Mouse (Mus musculus): Measurements from ENCODE around the gene Cfap43. TPM values are rescaled to one million over a fixed set of nuclear protein-coding genes. Genes with fewer than 3 reads are reported as not detected.
A peak's percentile ranks its signal among the peaks of the same experiment; 100 is the strongest.

Gene Cfap43
- total RNA-seq (2012; rRNA removed) = 1.5 and 1.7 TPM in 2 replicates

DNA sequence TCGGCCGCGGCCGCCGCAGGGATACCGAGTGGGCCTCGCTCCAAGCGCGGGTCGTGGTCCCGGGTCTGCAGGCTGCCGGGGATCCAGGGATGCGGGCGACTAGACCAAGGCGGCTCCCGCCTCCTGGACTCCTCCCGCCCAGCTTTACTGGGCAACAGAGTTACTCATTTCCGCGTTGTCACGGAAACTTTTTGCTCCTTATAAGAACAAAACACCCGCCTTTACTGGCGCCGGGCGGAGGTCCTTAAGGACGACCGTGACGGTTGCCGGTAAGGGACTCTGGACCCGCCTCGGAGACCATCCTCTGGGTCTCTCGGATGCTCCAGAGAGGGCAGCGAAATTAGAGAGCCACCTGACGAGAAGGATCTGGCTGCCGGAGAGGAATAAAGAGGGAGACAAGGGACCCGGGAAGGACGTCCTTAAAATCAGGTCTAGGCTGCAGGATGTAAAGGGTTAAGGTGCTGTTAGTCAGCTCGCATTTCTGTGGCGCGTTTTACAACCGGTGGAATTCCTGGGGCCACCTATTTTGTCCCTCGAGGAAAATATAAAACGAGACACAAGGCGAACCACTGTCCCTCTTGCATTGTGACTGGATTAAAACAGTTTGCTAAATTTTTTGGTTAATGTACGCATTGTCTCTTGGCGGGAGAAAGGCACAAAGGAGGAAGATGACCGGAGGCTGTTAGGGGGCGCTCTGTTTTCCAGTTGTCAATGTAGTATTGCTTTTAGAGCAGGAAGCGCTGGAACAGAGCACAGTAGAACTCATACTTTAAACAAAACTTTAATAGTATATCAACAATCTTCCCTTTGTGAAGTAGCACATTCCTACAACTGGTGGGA lies at the start of gene Cfap43, which contains the start of gene Itprip:
Gene Cfap43 (minus strand): TSS at position 162 of the 840 bp plus-strand sequence.
Gene Itprip (minus strand): TSS at position 174 of the 840 bp plus-strand sequence.
- no peaks in the 10 kb centered on the region; a peak in 1 of 4 replicates for H3K4me1 ChIP-seq (ENCODE audit: control insufficient read depth in 2 of 2, insufficient read depth in 2 of 2, low read length in 2 of 2, poor library complexity in 1 of 2)
- peak within 1 kb of the TSS; percentile 66 for H3K9ac ChIP-seq (ENCODE audit: insufficient read depth, low read depth, low read length, poor library complexity, severe bottlenecking)
- no peaks in the 10 kb centered on the region for H3K36me3 ChIP-seq (ENCODE audit: control insufficient read depth, insufficient read depth, low read length, poor library complexity, severe bottlenecking)
- in situ Hi-C loops (cut with MboI; ENCODE audit: low sequenced_read_pairs in 2 of 2, unreplicated experiment in 2 of 2) = no loop called here
- H3K4me3 ChIP-seq (ENCODE audit: insufficient read depth in 1 of 2, low read depth in 1 of 2, low read length in 2 of 2, poor library complexity in 1 of 2, severe bottlenecking in 1 of 2) = peak within 1 kb of the TSS; percentile 77 to 86
- no peak for TF ChIP-seq CHD2 (IDR thresholded peaks at IDR 0.05; ENCODE audit: low read depth, low read length)
- TF ChIP-seq ZC3H11A (IDR thresholded peaks at IDR 0.05; ENCODE audit: borderline replicate concordance, low read depth, low read length) = no peak
- TF ChIP-seq ZNF384 (IDR thresholded peaks at IDR 0.05; ENCODE audit: low read depth, low read length) = no peak
- TF ChIP-seq HCFC1 (IDR thresholded peaks at IDR 0.05; ENCODE audit: borderline replicate concordance, insufficient read depth, low read length) = no peak
- TF ChIP-seq MAFK (IDR thresholded peaks at IDR 0.05; ENCODE audit: insufficient read depth, low read depth, low read length) = no peak
- H3K27ac ChIP-seq (ENCODE audit: insufficient read depth, low read depth, low read length, poor library complexity, severe bottlenecking) = no peak within 1 kb of the TSS
- DNase-seq (ENCODE audit: low read depth, low spot score) = peak; percentile 46
- H3K9me3 ChIP-seq (ENCODE audit: control insufficient read depth, insufficient read depth, low read depth, low read length) = no peaks in the 10 kb centered on the region

DNA sequence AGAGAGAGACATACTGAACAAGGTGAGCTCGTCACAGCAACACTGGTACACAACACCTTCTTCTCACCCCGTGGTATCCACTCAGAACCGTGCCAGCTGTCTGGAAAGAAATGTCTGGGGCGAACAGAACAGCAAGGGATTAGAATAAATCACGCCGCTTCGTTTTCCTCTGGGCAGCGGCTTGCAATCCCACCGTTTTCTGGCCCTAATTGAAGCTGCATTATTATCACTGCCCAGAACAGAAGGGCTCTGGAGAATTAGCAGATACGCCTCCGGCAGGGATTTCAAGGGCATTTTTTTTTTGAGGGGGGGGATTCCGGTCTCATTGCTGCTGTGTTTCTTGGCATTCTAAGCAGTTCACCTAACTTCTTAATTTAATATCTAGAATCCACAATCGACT lies 39.1 kb upstream of the Cfap43 start:
- no peak overlapping the region for H3K9ac ChIP-seq (ENCODE audit: insufficient read depth, low read depth, low read length, poor library complexity, severe bottlenecking)
- no peaks in the 10 kb centered on the region for H3K4me1 ChIP-seq (ENCODE audit: control insufficient read depth in 2 of 2, insufficient read depth in 2 of 2, low read length in 2 of 2, poor library complexity in 1 of 2)
- H3K9me3 ChIP-seq (ENCODE audit: control insufficient read depth, insufficient read depth, low read depth, low read length) = no peaks in the 10 kb centered on the region
- H3K27ac ChIP-seq (ENCODE audit: insufficient read depth, low read depth, low read length, poor library complexity, severe bottlenecking) = no peak overlapping the region
- no peaks in the 10 kb centered on the region for H3K36me3 ChIP-seq (ENCODE audit: control insufficient read depth, insufficient read depth, low read length, poor library complexity, severe bottlenecking)
- in situ Hi-C loops (cut with MboI; ENCODE audit: low sequenced_read_pairs in 2 of 2, unreplicated experiment in 2 of 2) = no loop called here
- TF ChIP-seq MAFK (IDR thresholded peaks at IDR 0.05; ENCODE audit: insufficient read depth, low read depth, low read length) (no peak), CHD2 (IDR thresholded peaks at IDR 0.05; ENCODE audit: low read depth, low read length) (no peak)
- no peak overlapping the region for H3K4me3 ChIP-seq (ENCODE audit: insufficient read depth in 1 of 2, low read depth in 1 of 2, low read length in 2 of 2, poor library complexity in 1 of 2, severe bottlenecking in 1 of 2)
- no peak for DNase-seq (ENCODE audit: low read depth, low spot score)

DNA sequence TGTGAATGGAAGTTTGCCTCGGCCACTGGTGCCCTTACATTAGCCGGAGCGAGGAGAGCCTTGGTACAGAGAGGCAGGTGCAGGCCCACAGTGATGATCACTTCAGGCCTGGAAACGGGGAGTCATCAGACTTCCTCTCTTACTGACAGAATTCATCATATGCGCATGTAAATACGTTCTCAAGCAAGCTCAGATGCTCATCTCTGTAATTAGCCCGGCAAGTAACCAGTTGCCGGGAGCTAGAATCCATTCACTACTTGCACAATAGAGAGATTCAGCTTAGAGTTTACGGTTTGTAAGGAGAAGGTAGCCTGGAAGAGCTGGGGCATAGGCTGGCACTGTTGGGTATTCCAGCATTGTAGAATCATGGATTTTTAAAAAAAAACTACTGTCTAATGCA lies 34.1 kb upstream of the Cfap43 start:
- no peak overlapping the region for H3K27ac ChIP-seq (ENCODE audit: insufficient read depth, low read depth, low read length, poor library complexity, severe bottlenecking)
- DNase-seq (ENCODE audit: low read depth, low spot score) = no peak
- no peak overlapping the region for H3K9ac ChIP-seq (ENCODE audit: insufficient read depth, low read depth, low read length, poor library complexity, severe bottlenecking)
- in situ Hi-C loops (cut with MboI; ENCODE audit: low sequenced_read_pairs in 2 of 2, unreplicated experiment in 2 of 2) = no loop called here
- no peak for TF ChIP-seq CHD2 (IDR thresholded peaks at IDR 0.05; ENCODE audit: low read depth, low read length)
- TF ChIP-seq HCFC1 (IDR thresholded peaks at IDR 0.05; ENCODE audit: borderline replicate concordance, insufficient read depth, low read length) = no peak
- TF ChIP-seq ZC3H11A (IDR thresholded peaks at IDR 0.05; ENCODE audit: borderline replicate concordance, low read depth, low read length) = no peak
- no peak for TF ChIP-seq ZNF384 (IDR thresholded peaks at IDR 0.05; ENCODE audit: low read depth, low read length)
- TF ChIP-seq MAFK (IDR thresholded peaks at IDR 0.05; ENCODE audit: insufficient read depth, low read depth, low read length) = no peak
- no peaks in the 10 kb centered on the region for H3K4me1 ChIP-seq (ENCODE audit: control insufficient read depth in 2 of 2, insufficient read depth in 2 of 2, low read length in 2 of 2, poor library complexity in 1 of 2)
- H3K4me3 ChIP-seq (ENCODE audit: insufficient read depth in 1 of 2, low read depth in 1 of 2, low read length in 2 of 2, poor library complexity in 1 of 2, severe bottlenecking in 1 of 2) = no peak overlapping the region
- H3K36me3 ChIP-seq (ENCODE audit: control insufficient read depth, insufficient read depth, low read length, poor library complexity, severe bottlenecking) = no peaks in the 10 kb centered on the region
- no peaks in the 10 kb centered on the region for H3K9me3 ChIP-seq (ENCODE audit: control insufficient read depth, insufficient read depth, low read depth, low read length)

DNA sequence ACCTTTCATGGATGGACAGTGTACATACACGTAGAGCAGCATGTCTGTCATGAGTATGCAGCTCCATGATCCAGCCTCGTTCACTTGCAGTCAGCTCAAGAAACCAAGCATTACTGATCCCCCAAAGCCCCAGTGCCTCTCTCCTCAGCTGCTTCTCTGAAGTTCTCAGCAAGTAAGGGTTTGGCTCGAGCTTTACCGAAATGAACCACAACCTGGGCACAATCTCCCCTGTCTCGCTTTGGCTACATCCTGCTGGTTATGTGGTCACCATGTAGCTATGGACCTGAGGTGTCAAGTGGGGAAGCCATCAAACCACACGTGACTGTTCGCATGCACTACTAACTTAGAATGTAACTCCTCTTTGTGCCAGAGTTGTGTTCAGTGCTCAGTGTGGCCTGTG lies 31.9 kb upstream of the Cfap43 start:
- Histone ChIP-seq H3K9ac (ENCODE audit: insufficient read depth, low read depth, low read length, poor library complexity, severe bottlenecking) (no peak overlapping the region), H3K4me3 (ENCODE audit: insufficient read depth in 1 of 2, low read depth in 1 of 2, low read length in 2 of 2, poor library complexity in 1 of 2, severe bottlenecking in 1 of 2) (no peak overlapping the region), H3K4me1 (ENCODE audit: control insufficient read depth in 2 of 2, insufficient read depth in 2 of 2, low read length in 2 of 2, poor library complexity in 1 of 2) (no peaks in the 10 kb centered on the region), H3K27ac (ENCODE audit: insufficient read depth, low read depth, low read length, poor library complexity, severe bottlenecking) (no peak overlapping the region), H3K36me3 (ENCODE audit: control insufficient read depth, insufficient read depth, low read length, poor library complexity, severe bottlenecking) (no peaks in the 10 kb centered on the region), H3K9me3 (ENCODE audit: control insufficient read depth, insufficient read depth, low read depth, low read length) (no peaks in the 10 kb centered on the region)
- in situ Hi-C loops (cut with MboI; ENCODE audit: low sequenced_read_pairs in 2 of 2, unreplicated experiment in 2 of 2) = no loop called here
- TF ChIP-seq ZNF384 (IDR thresholded peaks at IDR 0.05; ENCODE audit: low read depth, low read length) (no peak), CHD2 (IDR thresholded peaks at IDR 0.05; ENCODE audit: low read depth, low read length) (no peak), HCFC1 (IDR thresholded peaks at IDR 0.05; ENCODE audit: borderline replicate concordance, insufficient read depth, low read length) (no peak), MAFK (IDR thresholded peaks at IDR 0.05; ENCODE audit: insufficient read depth, low read depth, low read length) (no peak), ZC3H11A (IDR thresholded peaks at IDR 0.05; ENCODE audit: borderline replicate concordance, low read depth, low read length) (no peak)
- no peak for DNase-seq (ENCODE audit: low read depth, low spot score)

Data from ES-E14 (cell line).